In genomic region chr10:80935698-80936097, GRCm38 (mm10) we compare ENCODE assay signal across 9 mouse cellular contexts. TPM values are rescaled to one million over a fixed set of nuclear protein-coding genes. Genes with fewer than 3 reads are reported as not detected.
DNase-seq lines count a peak whose midpoint lies in the region; ATAC-seq and TF ChIP-seq lines count a peak whose summit lies in the region.
"Had no signal": no experiment of that assay in that cellular context is flagged by ENCODE, and none has a peak within 500 bp of the region (broad histone marks: within the 10 kb centered on the region; RNA-seq: fewer than 3 reads in every experiment).

No protein-coding gene starts in this region.

- peak overlapping the region; percentile 61 for H3K4me2 ChIP-seq in kidney, postnatal 0 days (ENCODE audit: low read length)
- H3K4me2 ChIP-seq in embryonic facial prominence, embryonic 15.5 days (replicated peaks) = peak overlapping the region; percentile 68
- peak overlapping the region; percentile 65 for H3K4me2 ChIP-seq in intestine, postnatal 0 days (replicated peaks; ENCODE audit: low read depth)
- peak overlapping the region; percentile 59 for H3K4me2 ChIP-seq in neural tube, embryonic 15.5 days

- peaks cover 71% of the 10 kb centered on the region for H3K4me1 ChIP-seq in kidney, postnatal 0 days (replicated peaks; ENCODE audit: insufficient read depth, low read length)
- peaks cover 98% of the 10 kb centered on the region for H3K4me1 ChIP-seq in embryonic facial prominence, embryonic 15.5 days
- peaks cover 51% of the 10 kb centered on the region for H3K4me1 ChIP-seq in intestine, postnatal 0 days (replicated peaks; ENCODE audit: control insufficient read depth, insufficient read depth, low read length)
- H3K4me1 ChIP-seq in neural tube, embryonic 15.5 days = peaks cover 89% of the 10 kb centered on the region

- ATAC-seq in kidney, postnatal 0 days (replicated peaks; ENCODE audit: low FRiP score, low read depth) = no peak
- no peak for ATAC-seq in embryonic facial prominence, embryonic 15.5 days (ENCODE audit: insufficient number of reproducible peaks, low FRiP score, low TSS enrichment, low read depth)
- ATAC-seq in intestine, postnatal 0 days = no peak
- ATAC-seq in neural tube, embryonic 15.5 days (ENCODE audit: low FRiP score) = peak; percentile 12; the same call in 1 of the 2 replicates

- no peak for TF ChIP-seq CTCF in kidney, postnatal 0 days (IDR thresholded peaks at IDR 0.05; ENCODE audit: low read depth)
- TF ChIP-seq CTCF in intestine, postnatal 0 days (IDR thresholded peaks at IDR 0.05; ENCODE audit: low read depth) = no peak

- H3K9ac ChIP-seq in kidney, postnatal 0 days (ENCODE audit: low read depth, low read length) = 0 out of 2 replicates have a peak overlapping the region, but pooled peaks have one; percentile 3
- H3K9ac ChIP-seq in embryonic facial prominence, embryonic 15.5 days = peak overlapping the region; percentile 33; the same call in 1 of the 2 replicates
- H3K9ac ChIP-seq in intestine, postnatal 0 days (ENCODE audit: low read depth, low read length) = no peak overlapping the region
- no peak overlapping the region for H3K9ac ChIP-seq in neural tube, embryonic 15.5 days (replicated peaks)

- H3K27me3 ChIP-seq in kidney, postnatal 0 days (ENCODE audit: insufficient read depth, low read length) = peaks cover 12% of the 10 kb centered on the region
- H3K27me3 ChIP-seq in embryonic facial prominence, embryonic 15.5 days = peaks cover 15% of the 10 kb centered on the region
- H3K27me3 ChIP-seq in intestine, postnatal 0 days (replicated peaks; ENCODE audit: control insufficient read depth, insufficient read depth, low read length) = no peaks in the 10 kb centered on the region
- H3K27me3 ChIP-seq in neural tube, embryonic 15.5 days (replicated peaks) = peaks cover 64% of the 10 kb centered on the region

- H3K4me3 ChIP-seq in kidney, postnatal 0 days (replicated peaks; ENCODE audit: low read depth, low read length) = no peak overlapping the region
- peak overlapping the region; percentile 35 for H3K4me3 ChIP-seq in embryonic facial prominence, embryonic 15.5 days (replicated peaks)
- H3K4me3 ChIP-seq in intestine, postnatal 0 days (ENCODE audit: low read depth, low read length) = no peak overlapping the region
- peak overlapping the region; percentile 27 for H3K4me3 ChIP-seq in neural tube, embryonic 15.5 days (replicated peaks)

- WGBS in kidney, postnatal 0 days = 4% methylated on average over 17 of the region's 17 CpGs
- 4% methylated on average over 17 of the region's 17 CpGs for WGBS in embryonic facial prominence, embryonic 15.5 days
- 16% methylated on average over 17 of the region's 17 CpGs for WGBS in intestine, postnatal 0 days
- WGBS in neural tube, embryonic 15.5 days = 4% methylated on average over 16 of the region's 17 CpGs

- H3K27ac ChIP-seq in kidney, postnatal 0 days = no peak overlapping the region
- peak overlapping the region; percentile 88 for H3K27ac ChIP-seq in embryonic facial prominence, embryonic 15.5 days (replicated peaks)
- no peak overlapping the region for H3K27ac ChIP-seq in intestine, postnatal 0 days (ENCODE audit: low read depth, low read length)
- peak overlapping the region; percentile 63; the same call in 1 of the 2 replicates for H3K27ac ChIP-seq in neural tube, embryonic 15.5 days (replicated peaks)

- no peaks in the 10 kb centered on the region for H3K36me3 ChIP-seq in kidney, postnatal 0 days (ENCODE audit: insufficient read depth, low read length)
- no peaks in the 10 kb centered on the region for H3K36me3 ChIP-seq in embryonic facial prominence, embryonic 15.5 days
- H3K36me3 ChIP-seq in intestine, postnatal 0 days (ENCODE audit: control insufficient read depth, insufficient read depth) = no peaks in the 10 kb centered on the region
- no peaks in the 10 kb centered on the region for H3K36me3 ChIP-seq in neural tube, embryonic 15.5 days

- no peaks in the 10 kb centered on the region for H3K9me3 ChIP-seq in kidney, postnatal 0 days (replicated peaks; ENCODE audit: low read length)
- no peaks in the 10 kb centered on the region for H3K9me3 ChIP-seq in embryonic facial prominence, embryonic 15.5 days (replicated peaks)
- H3K9me3 ChIP-seq in intestine, postnatal 0 days (ENCODE audit: control insufficient read depth) = no peaks in the 10 kb centered on the region
- no peaks in the 10 kb centered on the region for H3K9me3 ChIP-seq in neural tube, embryonic 15.5 days (replicated peaks)

- DNase-seq in kidney, postnatal 0 days (ENCODE audit: low spot score) = no peak
- DNase-seq in kidney, adult 11 months = no peak
- no peak for DNase-seq in right cerebral cortex, adult 2 months (ENCODE audit: low spot score in 2 of 2)
- no peak for DNase-seq in right cerebral cortex, postnatal 36 days (ENCODE audit: low spot score in 2 of 2)
- no peak for DNase-seq in adrenal gland, postnatal 4 days (ENCODE audit: low spot score in 2 of 2)
- DNase-seq: right cerebral cortex, adult 18-20 months had no signal

RNA-seq across cellular contexts. Expression of gene Gadd45b, which starts 5.8 kb away (rescaled TPM):
- 17.4 and 20.8 TPM in 2 replicates for polyA plus RNA-seq in kidney, postnatal 0 days (2015; fragmentation: Nextera tagmentation; extraction: Ambion mirVana)
- 43.7 and 46.6 TPM in 2 replicates for polyA plus RNA-seq in embryonic facial prominence, embryonic 15.5 days (2015; fragmentation: Nextera tagmentation; extraction: Ambion mirVana)
- polyA plus RNA-seq in intestine, postnatal 0 days (2015; fragmentation: Nextera tagmentation; extraction: Ambion mirVana) = 19.9 and 20.1 TPM in 2 replicates
- 9.0 and 11.1 TPM in 2 replicates for polyA plus RNA-seq in neural tube, embryonic 15.5 days (2015; fragmentation: Nextera tagmentation; extraction: Ambion mirVana)
- 10 to 100 TPM; 10.9 to 11.1 TPM for total RNA-seq in adrenal gland, postnatal 4 days (2021)

RNA-seq across cellular contexts. Expression of gene Lmnb2, which starts 17.7 kb away (rescaled TPM):
- polyA plus RNA-seq in kidney, postnatal 0 days (2015; fragmentation: Nextera tagmentation; extraction: Ambion mirVana) = 21.9 and 26.0 TPM in 2 replicates
- 56.7 and 60.1 TPM in 2 replicates for polyA plus RNA-seq in embryonic facial prominence, embryonic 15.5 days (2015; fragmentation: Nextera tagmentation; extraction: Ambion mirVana)
- polyA plus RNA-seq in intestine, postnatal 0 days (2015; fragmentation: Nextera tagmentation; extraction: Ambion mirVana) = 12.5 and 12.9 TPM in 2 replicates
- polyA plus RNA-seq in neural tube, embryonic 15.5 days (2015; fragmentation: Nextera tagmentation; extraction: Ambion mirVana) = 39.0 and 39.9 TPM in 2 replicates
- total RNA-seq in adrenal gland, postnatal 4 days (2021) = 10 to 100 TPM; 18.5 to 23.1 TPM

RNA-seq across cellular contexts. Expression of gene Timm13, which starts 34.9 kb away (rescaled TPM):
- 434 and 437 TPM in 2 replicates for polyA plus RNA-seq in kidney, postnatal 0 days (2015; fragmentation: Nextera tagmentation; extraction: Ambion mirVana)
- 337 and 339 TPM in 2 replicates for polyA plus RNA-seq in embryonic facial prominence, embryonic 15.5 days (2015; fragmentation: Nextera tagmentation; extraction: Ambion mirVana)
- polyA plus RNA-seq in intestine, postnatal 0 days (2015; fragmentation: Nextera tagmentation; extraction: Ambion mirVana) = 358 and 367 TPM in 2 replicates
- 333 and 359 TPM in 2 replicates for polyA plus RNA-seq in neural tube, embryonic 15.5 days (2015; fragmentation: Nextera tagmentation; extraction: Ambion mirVana)
- 100 to 1,000 TPM; 162 to 179 TPM for total RNA-seq in adrenal gland, postnatal 4 days (2021)

Comparison
In these comparisons a context has a peak if more than half of its experiments do, and no peak if none do; other contexts are left out.
1. H3K27ac ChIP-seq: peak in embryonic facial prominence, embryonic 15.5 days (single experiment) and neural tube, embryonic 15.5 days (single experiment); none in kidney, postnatal 0 days (single experiment) and intestine, postnatal 0 days (single experiment).
2. H3K4me3 ChIP-seq: peak in embryonic facial prominence, embryonic 15.5 days (single experiment) and neural tube, embryonic 15.5 days (single experiment); none in kidney, postnatal 0 days (single experiment) and intestine, postnatal 0 days (single experiment).
3. H3K9ac ChIP-seq: peak in kidney, postnatal 0 days (single experiment) and embryonic facial prominence, embryonic 15.5 days (single experiment); none in intestine, postnatal 0 days (single experiment) and neural tube, embryonic 15.5 days (single experiment).
4. Peak in every context shown above with its lines, with median percentiles within 50 percentile points of each other: H3K4me2 ChIP-seq.